Mouse (Mus musculus) midbrain, embryonic 10.5 days (tissue): ENCODE data around the gene Csf3r. TPM values are rescaled to one million over a fixed set of nuclear protein-coding genes. Genes with fewer than 3 reads are reported as not detected.

Source experiments
- DNase-seq: peaks from one replicate; pipeline ENCODE4 v3.0.0-alpha.2; 2017; ENCODE audit warnings: low spot score
- H3K27ac ChIP-seq: fragments of 300-500 bp; sonication (generic); replicated peaks from 2 replicates; pipeline ENCODE4 v1.5.1; 2016; ENCODE audit warnings: mild to moderate bottlenecking
- H3K27me3 ChIP-seq: fragments of 300-500 bp; sonication (generic); 2 replicates; pipeline ENCODE4 v1.6.1; 2016; ENCODE audit warnings: low read depth, mild to moderate bottlenecking; ENCODE audit not compliant: poor library complexity, severe bottlenecking
- H3K36me3 ChIP-seq: fragments of 300-500 bp; sonication (generic); 2 replicates; pipeline ENCODE4 v1.6.1; 2016; ENCODE audit warnings: mild to moderate bottlenecking, moderate library complexity
- H3K4me1 ChIP-seq: fragments of 300-500 bp; sonication (generic); 2 replicates; pipeline ENCODE4 v1.6.1; 2016
- H3K4me3 ChIP-seq: fragments of 300-500 bp; sonication (generic); 2 replicates; pipeline ENCODE4 v1.5.1; 2016; ENCODE audit warnings: mild to moderate bottlenecking, moderate library complexity
- H3K9me3 ChIP-seq: fragments of 300-500 bp; sonication (generic); replicated peaks from 2 replicates; pipeline ENCODE4 v1.6.1; 2016; ENCODE audit warnings: mild to moderate bottlenecking
- WGBS: fragments of 180-500 bp; shearing (Covaris S2); methylation state at CpG from one replicate; pipeline ENCODE4 v1.1.7; 2016; 5-methylcytosine and 5-hydroxymethylcytosine counted together
- polyA plus RNA-seq: library from polyadenylated mRNA; unstranded; fragments of >200 nt; fragmentation: Nextera tagmentation; extraction: Ambion mirVana; gene quantifications from 2 replicates; pipeline ENCODE4 v1.2.1, GENCODE M21; 2016

Gene Csf3r
- polyA plus RNA-seq, 1 experiment from 2014 or later, result 0.48 TPM

DNA sequence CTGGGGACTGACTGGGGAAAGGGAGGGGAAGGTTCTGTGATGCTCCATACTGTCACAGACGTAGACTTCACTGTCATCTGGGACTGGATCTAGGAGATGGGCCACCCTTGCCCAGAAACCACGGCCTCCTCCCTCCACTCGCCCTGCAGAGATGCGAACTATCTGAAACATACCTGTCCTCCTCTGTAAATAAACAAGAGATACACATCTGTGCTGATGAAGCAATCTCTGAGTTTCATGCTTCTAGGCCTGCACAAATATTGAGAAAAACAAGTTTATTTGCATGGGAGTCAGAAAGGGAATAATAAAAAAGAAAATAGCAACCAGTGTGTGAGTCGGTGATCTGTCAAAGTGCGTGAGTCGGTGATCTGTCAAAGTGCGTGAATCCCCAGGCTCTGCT lies 67.5 kb downstream of the Csf3r start:
- H3K4me3 ChIP-seq, result no peak overlapping the region
- no peaks in the 10 kb centered on the region for H3K9me3 ChIP-seq
- WGBS, result 86% methylated on average over 8 of the region's 8 CpGs
- H3K27ac ChIP-seq, result no peak overlapping the region
- 0 out of 2 replicates have a peak, but pooled peaks cover 8% of the 10 kb centered on the region for H3K36me3 ChIP-seq
- no peak for DNase-seq
- H3K27me3 ChIP-seq, result no peaks in the 10 kb centered on the region
- H3K4me1 ChIP-seq, result peaks cover 5% of the 10 kb centered on the region

Other genes with a start within 250 kb of the Csf3r start
- gene Mrps15, start 22.4 kb downstream of the Csf3r start, polyA plus RNA-seq, result 138 and 153 TPM in 2 replicates
- 33.2 and 34.7 TPM in 2 replicates for gene Oscp1, start 34.0 kb downstream of the Csf3r start, polyA plus RNA-seq
- 48.6 and 49.1 TPM in 2 replicates for gene Lsm10, start 72.1 kb downstream of the Csf3r start, polyA plus RNA-seq
- 45.0 and 48.9 TPM in 2 replicates for gene Stk40, start 79.4 kb downstream of the Csf3r start, polyA plus RNA-seq
- 22.1 and 25.0 TPM in 2 replicates for gene Eva1b, start 123.2 kb downstream of the Csf3r start, polyA plus RNA-seq
- 0.79 and 1.3 TPM in 2 replicates for gene Sh3d21, start 138.9 kb downstream of the Csf3r start, polyA plus RNA-seq
- 244 and 256 TPM in 2 replicates for gene Thrap3, start 178.2 kb downstream of the Csf3r start, polyA plus RNA-seq
- gene Map7d1, start 231.8 kb downstream of the Csf3r start, polyA plus RNA-seq, result 59.8 and 69.7 TPM in 2 replicates
- 85.2 and 94.4 TPM in 2 replicates for gene Trappc3, start 237.8 kb downstream of the Csf3r start, polyA plus RNA-seq